Mouse (Mus musculus): ENCODE results near the gene Asna1. TPM values are rescaled to one million over a fixed set of nuclear protein-coding genes. Genes with fewer than 3 reads are reported as not detected.

The Asna1 gene
- polyA plus RNA-seq, 1 experiment from 2014 or later: 127 TPM

DNA sequence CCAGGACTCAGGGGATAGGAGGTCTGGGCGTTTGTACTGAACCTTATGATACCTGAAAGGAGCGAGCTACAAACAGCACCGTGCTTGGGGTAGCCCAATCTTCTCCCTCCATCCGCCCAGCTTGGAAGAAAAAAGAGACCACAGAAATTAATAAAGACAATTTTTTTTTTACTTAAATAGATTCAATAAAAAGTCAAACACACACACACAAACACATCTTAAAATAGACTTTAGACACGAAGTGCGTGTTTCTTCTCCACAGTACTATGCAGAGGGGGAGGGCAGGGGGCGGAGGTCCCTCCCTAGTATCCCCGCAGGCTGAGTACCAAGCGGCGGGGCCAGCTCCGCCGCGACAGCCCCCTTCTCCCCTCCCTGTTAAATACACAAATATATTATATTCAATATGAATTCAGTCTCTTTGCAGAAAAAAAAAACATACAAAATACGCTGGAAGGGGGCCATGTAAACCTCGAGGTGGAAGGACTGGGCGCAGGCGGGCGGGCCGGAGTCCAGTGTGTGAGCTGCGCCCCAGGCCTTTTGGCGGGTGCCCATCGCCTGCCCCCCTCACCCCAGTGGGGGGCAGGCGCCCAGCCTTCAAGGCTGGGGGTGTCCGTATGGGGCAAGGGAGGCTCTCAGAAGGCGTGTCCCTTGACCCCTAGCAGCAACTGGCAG is 48.2 kb downstream of the Asna1 start:
- Histone ChIP-seq H3K27ac (peak overlapping the region; percentile 26; the same call in 1 of the 2 replicates), H3K9me3 (replicated peaks) (no peaks in the 10 kb centered on the region), H3K36me3 (peaks cover 24% of the 10 kb centered on the region), H3K4me1 (peaks cover 64% of the 10 kb centered on the region), H3K9ac (peak overlapping the region; percentile 63), H3K27me3 (peaks cover 46% of the 10 kb centered on the region), H3K4me3 (peak overlapping the region; percentile 48), H3K4me2 (replicated peaks) (peak overlapping the region; percentile 95)
- WGBS: 3% methylated on average over 25 of the region's 25 CpGs
- no peak for ATAC-seq (ENCODE audit: low FRiP score)

DNA sequence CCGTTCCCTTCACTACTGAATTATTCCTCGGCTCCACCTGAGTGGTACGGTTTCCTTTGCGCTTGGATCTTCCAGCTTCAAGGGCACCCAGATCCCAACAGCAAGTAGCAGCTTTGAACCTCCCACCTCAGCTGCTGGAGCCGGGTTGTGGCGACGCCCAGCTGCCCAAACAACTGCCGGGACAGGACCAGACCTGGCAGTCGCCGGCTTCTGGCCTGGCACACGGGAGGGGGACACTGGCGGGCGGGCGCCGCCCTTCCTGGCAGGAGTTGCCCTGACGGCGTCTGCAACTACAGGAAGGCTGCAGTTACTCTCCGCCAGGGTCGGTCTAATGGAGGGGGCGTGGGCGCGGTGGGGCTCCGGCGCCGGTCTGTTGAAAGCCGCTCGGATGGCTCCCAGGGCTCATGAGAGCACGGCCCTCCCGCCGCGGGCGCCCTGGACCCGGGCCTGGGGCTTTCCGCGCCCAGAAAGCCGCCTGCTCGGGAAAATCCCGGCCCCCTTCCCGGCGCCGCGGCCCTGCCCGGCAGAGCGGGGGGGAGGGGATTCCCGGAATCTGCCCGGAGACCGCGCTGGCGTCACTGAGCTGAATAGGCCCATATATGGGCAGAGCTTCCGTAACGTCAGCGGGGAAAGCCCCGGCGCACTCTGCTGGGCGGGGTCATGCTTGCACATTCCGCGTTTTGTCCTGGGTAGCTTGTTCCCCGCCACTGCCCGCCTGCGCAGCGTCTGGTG is 48.9 kb downstream of the Asna1 start:
- peak overlapping the region; percentile 26; the same call in 1 of the 2 replicates for H3K27ac ChIP-seq

DNA sequence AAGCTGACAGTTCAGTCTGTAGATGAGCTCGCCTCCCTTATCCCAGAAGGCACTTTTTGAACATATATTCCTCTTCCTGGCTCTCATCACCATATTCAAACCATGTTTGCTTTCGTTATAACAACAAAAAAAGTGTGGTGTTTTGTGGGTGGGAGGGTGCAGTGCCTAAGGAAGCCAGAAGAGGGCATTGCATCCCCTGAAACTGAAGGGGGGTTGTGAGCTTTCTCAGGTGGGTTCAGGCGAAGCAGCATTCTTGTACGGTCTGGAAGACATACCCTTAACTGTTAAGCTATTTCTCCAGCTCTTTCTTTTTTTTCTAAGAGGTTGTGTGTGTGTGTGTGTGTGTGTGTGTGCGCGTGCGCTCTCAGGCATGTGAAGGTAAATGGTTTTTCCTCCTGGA is 49.6 kb downstream of the Asna1 start:
- Histone ChIP-seq H3K27me3 (peaks cover 35% of the 10 kb centered on the region), H3K4me3 (peak overlapping the region; percentile 48; the same call in 1 of the 2 replicates), H3K36me3 (peaks cover 35% of the 10 kb centered on the region), H3K4me1 (peaks cover 63% of the 10 kb centered on the region), H3K4me2 (replicated peaks) (peak overlapping the region; percentile 95), H3K9me3 (replicated peaks) (no peaks in the 10 kb centered on the region), H3K9ac (no peak overlapping the region), H3K27ac (no peak overlapping the region)
- 35% methylated on average over 7 of the region's 7 CpGs for WGBS
- no peak for ATAC-seq (ENCODE audit: low FRiP score)

More for the DNA sequence above, 48.9 kb downstream of the Asna1 start:
- H3K9ac ChIP-seq: peak overlapping the region; percentile 50
- H3K27me3 ChIP-seq: peaks cover 39% of the 10 kb centered on the region
- H3K9me3 ChIP-seq (replicated peaks): no peaks in the 10 kb centered on the region
- peak; percentile 80 for ATAC-seq (ENCODE audit: low FRiP score)
- peak overlapping the region; percentile 95 for H3K4me2 ChIP-seq (replicated peaks)
- peaks cover 63% of the 10 kb centered on the region for H3K4me1 ChIP-seq
- under 1% methylated on average over 56 of the region's 61 CpGs for WGBS
- peak overlapping the region; percentile 48 for H3K4me3 ChIP-seq
- H3K36me3 ChIP-seq: peaks cover 31% of the 10 kb centered on the region

DNA sequence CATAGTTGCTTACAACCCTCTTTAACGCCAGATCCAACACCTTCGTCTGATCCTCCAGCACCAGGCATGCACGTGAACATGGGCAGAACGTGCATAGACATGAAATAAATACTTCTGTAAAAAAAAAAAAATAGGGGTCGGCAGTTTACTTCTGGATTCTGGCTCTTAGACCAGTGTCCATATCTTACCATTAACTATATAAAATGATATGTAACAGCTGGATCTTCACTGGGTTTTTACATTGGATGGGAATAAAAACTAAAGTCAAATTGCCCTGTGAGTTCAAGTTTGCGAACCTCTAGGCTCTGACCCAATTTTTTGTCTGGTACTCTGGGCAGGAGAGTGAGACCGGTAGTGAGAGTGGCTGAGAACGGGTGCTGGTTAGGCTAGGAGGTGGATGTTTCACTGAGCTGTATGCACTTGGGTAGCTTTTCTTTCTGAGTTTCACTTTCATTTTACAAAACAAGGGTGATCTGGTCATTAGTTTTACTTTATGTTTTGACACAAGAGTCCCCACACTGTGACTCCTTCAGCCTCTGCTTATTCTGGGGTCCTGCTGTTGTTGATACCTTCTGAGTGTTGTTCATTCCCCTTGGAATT is 50.4 kb downstream of the Asna1 start:
- Histone ChIP-seq H3K9ac (no peak overlapping the region), H3K4me3 (no peak overlapping the region), H3K27me3 (peaks cover 29% of the 10 kb centered on the region), H3K36me3 (peaks cover 35% of the 10 kb centered on the region), H3K4me1 (peaks cover 58% of the 10 kb centered on the region), H3K27ac (no peak overlapping the region), H3K9me3 (replicated peaks) (no peaks in the 10 kb centered on the region), H3K4me2 (replicated peaks) (no peak overlapping the region)
- WGBS: 85% methylated on average over 8 of the region's 8 CpGs
- no peak for ATAC-seq (ENCODE audit: low FRiP score)

DNA sequence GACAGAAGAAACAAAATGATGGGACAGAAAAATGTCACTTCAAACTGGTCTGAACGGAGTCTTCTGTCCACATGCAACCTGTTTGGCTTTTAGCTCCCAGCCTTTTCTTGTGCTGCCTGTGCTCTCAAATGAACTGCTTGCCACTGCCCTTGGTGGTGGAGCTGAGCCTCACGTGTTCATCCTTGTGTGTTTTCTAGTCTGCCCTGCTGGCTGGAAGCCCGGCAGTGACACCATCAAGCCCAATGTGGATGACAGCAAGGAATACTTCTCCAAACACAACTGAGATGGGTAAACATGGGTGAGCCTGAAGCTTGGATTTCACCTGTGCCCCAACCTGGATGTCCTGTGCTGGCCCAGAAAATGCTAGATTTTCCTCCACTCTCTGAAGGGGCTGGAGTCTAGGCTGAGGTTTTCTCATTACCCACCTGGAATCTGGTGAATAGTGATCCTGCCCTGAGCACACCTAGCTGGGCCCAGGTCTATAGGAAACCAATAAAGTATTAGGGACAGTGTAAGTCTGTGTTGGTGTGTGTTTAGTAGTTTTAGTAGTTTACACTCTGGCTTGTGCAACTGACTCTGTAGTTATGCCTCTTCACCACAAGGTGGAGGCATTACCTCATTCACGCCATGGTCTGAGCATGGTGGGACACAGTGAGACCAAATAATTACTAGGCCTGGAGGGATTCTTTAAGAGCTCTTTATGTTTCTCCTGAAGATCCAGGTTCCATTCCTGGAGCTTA is 51.1 kb downstream of the Asna1 start:
- no peak overlapping the region for H3K27ac ChIP-seq
- no peak overlapping the region for H3K4me3 ChIP-seq
- no peak overlapping the region for H3K4me2 ChIP-seq (replicated peaks)
- H3K9ac ChIP-seq: no peak overlapping the region
- no peak for ATAC-seq (ENCODE audit: low FRiP score)
- peaks cover 35% of the 10 kb centered on the region for H3K36me3 ChIP-seq
- H3K27me3 ChIP-seq: peaks cover 22% of the 10 kb centered on the region
- WGBS: 67% methylated on average over 4 of the region's 4 CpGs
- H3K9me3 ChIP-seq (replicated peaks): no peaks in the 10 kb centered on the region
- H3K4me1 ChIP-seq: peaks cover 51% of the 10 kb centered on the region

DNA sequence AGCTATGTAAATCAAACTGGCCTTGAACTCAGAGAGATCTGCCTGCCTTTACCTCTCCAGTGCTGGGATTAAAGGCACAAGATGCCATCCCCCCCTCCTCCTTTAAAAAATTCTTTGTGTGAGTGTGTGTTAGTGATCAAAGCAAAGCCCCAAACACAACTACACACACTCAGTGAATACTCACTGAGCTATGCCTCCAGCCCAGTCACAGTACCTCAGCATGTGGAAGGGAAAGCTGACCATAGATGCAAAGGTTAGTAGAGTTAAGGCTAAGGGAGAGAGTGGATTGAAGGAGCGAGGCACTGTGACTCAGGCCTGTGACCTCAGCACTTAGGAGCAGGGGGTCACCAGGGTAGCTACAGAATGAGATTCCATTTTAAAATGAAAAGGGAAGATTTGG is 52.0 kb downstream of the Asna1 start:
- Histone ChIP-seq H3K9ac (no peak overlapping the region), H3K27ac (no peak overlapping the region), H3K4me1 (peaks cover 47% of the 10 kb centered on the region), H3K27me3 (peaks cover 13% of the 10 kb centered on the region), H3K36me3 (peaks cover 35% of the 10 kb centered on the region), H3K9me3 (replicated peaks) (no peaks in the 10 kb centered on the region), H3K4me3 (no peak overlapping the region), H3K4me2 (replicated peaks) (no peak overlapping the region)
- ATAC-seq (ENCODE audit: low FRiP score): no peak
- 91% methylated on average over 1 of the region's 1 CpGs for WGBS

DNA sequence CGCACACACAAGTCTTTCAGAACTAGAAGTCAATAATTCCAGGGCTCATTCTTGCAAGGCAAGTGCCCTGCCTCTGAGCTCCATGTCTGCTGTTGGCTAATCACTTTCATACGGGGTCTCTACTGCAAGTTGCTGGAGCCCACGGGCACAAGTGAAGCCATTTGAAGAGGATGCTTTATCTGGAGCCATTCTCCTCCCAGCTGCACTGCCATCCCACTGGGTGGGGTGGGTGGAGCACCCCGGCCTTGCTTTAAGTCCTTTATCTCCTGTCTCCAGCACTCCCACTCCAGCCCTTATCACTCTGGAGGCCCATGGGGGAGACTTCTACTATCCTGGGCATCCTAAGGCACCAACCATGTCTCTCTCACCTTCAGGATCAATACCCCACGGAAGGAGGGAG is 54.2 kb downstream of the Asna1 start:
- no peak for ATAC-seq (ENCODE audit: low FRiP score)
- Histone ChIP-seq H3K9me3 (replicated peaks) (no peaks in the 10 kb centered on the region), H3K36me3 (peaks cover 35% of the 10 kb centered on the region), H3K4me3 (peak overlapping the region; percentile 78), H3K4me1 (peaks cover 37% of the 10 kb centered on the region), H3K9ac (peak overlapping the region; percentile 91), H3K27ac (0 out of 2 replicates have a peak overlapping the region, but pooled peaks have one; percentile 80), H3K4me2 (replicated peaks) (peak overlapping the region; percentile 91), H3K27me3 (no peaks in the 10 kb centered on the region)
- 73% methylated on average over 5 of the region's 5 CpGs for WGBS

DNA sequence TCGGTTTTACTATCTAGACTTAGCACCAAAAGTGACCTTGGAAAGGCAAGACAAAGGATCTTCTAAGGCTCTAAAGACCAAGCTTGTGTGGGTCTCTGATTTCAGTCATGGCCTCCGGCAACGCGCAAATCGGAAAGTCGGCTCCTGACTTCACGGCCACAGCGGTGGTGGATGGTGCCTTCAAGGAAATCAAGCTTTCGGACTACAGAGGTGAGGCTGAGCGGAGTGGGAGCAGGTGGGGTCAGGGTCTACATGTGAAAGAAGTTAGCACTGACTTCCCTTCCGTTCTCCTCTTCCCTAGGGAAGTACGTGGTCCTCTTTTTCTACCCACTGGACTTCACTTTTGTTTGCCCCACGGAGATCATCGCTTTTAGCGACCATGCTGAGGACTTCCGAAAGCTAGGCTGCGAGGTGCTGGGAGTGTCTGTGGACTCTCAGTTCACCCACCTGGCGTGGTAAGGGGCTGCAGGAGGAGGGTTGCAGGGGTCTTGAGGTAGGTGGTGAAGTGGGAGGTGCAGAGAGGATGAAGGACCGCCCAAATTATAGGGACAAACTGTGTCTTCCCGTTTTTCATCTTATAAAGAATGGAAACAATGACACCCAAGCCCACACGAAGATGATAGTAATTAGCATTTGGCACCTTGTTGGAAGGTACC is 54.8 kb downstream of the Asna1 start:
- Histone ChIP-seq H3K4me2 (replicated peaks) (peak overlapping the region; percentile 91), H3K4me1 (peaks cover 36% of the 10 kb centered on the region), H3K36me3 (peaks cover 35% of the 10 kb centered on the region), H3K27me3 (no peaks in the 10 kb centered on the region), H3K27ac (peak overlapping the region; percentile 80), H3K4me3 (peak overlapping the region; percentile 78), H3K9ac (peak overlapping the region; percentile 91), H3K9me3 (replicated peaks) (no peaks in the 10 kb centered on the region)
- WGBS: 10% methylated on average over 21 of the region's 21 CpGs
- no peak for ATAC-seq (ENCODE audit: low FRiP score)

DNA sequence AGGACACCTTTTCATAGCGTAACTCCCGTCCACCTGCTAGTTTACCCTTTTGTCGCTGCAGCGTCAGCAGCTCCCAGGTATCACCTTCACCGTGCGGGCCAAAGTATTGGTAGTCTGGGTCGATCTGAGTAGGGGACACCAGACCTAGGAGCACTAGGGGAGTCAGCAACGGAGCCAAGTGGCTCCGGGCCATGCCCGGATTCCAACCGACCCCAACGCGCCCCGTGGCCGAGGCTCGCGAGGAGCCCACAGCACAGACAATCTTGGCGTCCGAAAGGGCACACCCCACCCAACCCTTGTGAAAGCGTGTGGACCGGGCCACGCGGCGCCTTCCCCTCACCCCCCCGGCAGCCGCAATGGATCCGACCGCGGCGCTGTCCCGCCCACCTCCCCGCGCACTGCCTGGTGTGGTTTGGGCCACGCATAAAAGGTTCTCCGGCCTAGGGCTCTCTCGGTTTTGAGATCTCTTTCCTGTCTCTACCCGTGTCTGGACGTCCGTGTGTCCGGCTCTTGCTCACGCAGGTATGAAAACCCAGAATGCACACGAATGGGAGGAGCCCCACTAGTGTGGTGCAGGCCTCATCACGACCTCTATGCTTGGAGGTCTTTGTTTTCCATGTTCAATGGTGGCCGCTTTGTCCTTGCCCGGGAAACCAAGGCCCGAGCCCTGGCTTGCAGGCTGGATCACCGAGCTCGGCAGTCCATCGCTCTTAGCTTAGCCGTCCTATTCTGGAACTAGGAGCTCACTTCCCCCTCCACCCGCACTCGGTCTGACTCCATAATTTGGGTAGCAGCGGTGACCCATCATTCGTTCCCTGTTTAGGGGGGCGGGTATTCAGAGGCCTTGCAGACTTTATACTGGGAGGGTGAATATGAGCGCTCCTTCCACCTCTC is 55.6 kb downstream of the Asna1 start, which contains the start of the genes Gm49661, Prdx2 and Rnaseh2a:
Gene Gm49661 (minus strand): TSS at position 193 of the 894 bp plus-strand sequence.
Gene Prdx2 (plus strand): TSS at position 347 of the 894 bp plus-strand sequence.
Gene Rnaseh2a (minus strand): TSS at position 527 of the 894 bp plus-strand sequence.
- ATAC-seq (ENCODE audit: low FRiP score): peak; percentile 73
- under 1% methylated on average over 56 of the region's 56 CpGs for WGBS
- H3K27me3 ChIP-seq: no peaks in the 10 kb centered on the region
- no peaks in the 10 kb centered on the region for H3K9me3 ChIP-seq (replicated peaks)
- peak within 1 kb of the TSS; percentile 78 for H3K4me3 ChIP-seq
- peak within 1 kb of the TSS; percentile 91 for H3K9ac ChIP-seq
- H3K36me3 ChIP-seq: peaks cover 35% of the 10 kb centered on the region
- peak within 1 kb of the TSS; percentile 80 for H3K27ac ChIP-seq
- H3K4me1 ChIP-seq: peaks cover 41% of the 10 kb centered on the region
- H3K4me2 ChIP-seq (replicated peaks): peak within 1 kb of the TSS; percentile 91

DNA sequence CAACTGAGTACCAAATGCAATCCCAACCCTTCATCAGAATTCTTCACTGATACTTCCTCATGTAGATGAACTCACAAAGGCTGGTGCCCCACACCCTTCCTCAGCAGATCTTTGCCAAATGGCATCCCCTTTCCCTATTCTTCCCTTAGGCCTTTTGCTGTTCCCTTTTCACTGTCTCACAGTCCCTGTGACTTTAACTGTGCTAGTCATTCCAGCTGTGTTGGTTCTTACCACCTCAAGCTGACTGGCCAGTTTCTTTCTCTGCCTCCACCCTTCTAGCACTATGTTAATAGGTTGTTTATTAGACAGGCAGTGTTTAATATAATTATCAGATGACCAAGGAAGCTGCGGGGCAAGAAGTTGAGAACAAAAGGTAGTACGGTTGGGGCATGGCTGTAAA is 56.4 kb downstream of the Asna1 start:
- H3K27me3 ChIP-seq: no peaks in the 10 kb centered on the region
- no peak for ATAC-seq (ENCODE audit: low FRiP score)
- peaks cover 29% of the 10 kb centered on the region for H3K36me3 ChIP-seq
- peak overlapping the region; percentile 78 for H3K4me3 ChIP-seq
- peak overlapping the region; percentile 80; the same call in 1 of the 2 replicates for H3K27ac ChIP-seq
- H3K4me2 ChIP-seq (replicated peaks): peak overlapping the region; percentile 91
- no peaks in the 10 kb centered on the region for H3K9me3 ChIP-seq (replicated peaks)
- WGBS: 23% methylated on average over 2 of the region's 2 CpGs
- H3K4me1 ChIP-seq: peaks cover 41% of the 10 kb centered on the region
- H3K9ac ChIP-seq: peak overlapping the region; percentile 91
